Mouse (Mus musculus) intestine, embryonic 16.5 days (tissue): ENCODE measurements at regions not wholly inside any gene's neighbourhood (a gene's known extent, or its start where the extent isn't known, plus 50 kb on each side); places are given as distances from the start of the nearest gene placed in this dataset.

ENCODE experiments used
- ATAC-seq: fragments of 200-750 bp; cut with Nextera tagmentation; 2 replicates; pipeline ENCODE4 v1.8.0; 2017; ENCODE audit warnings: moderate TSS enrichment, moderate library complexity
- H3K27ac ChIP-seq: fragments of 300-500 bp; sonication (generic); 2 replicates; pipeline ENCODE4 v1.5.1; 2014; ENCODE audit warnings: mild to moderate bottlenecking, low read length
- H3K27me3 ChIP-seq: fragments of 300-500 bp; sonication (generic); replicated peaks from 2 replicates; pipeline ENCODE4 v1.6.1; 2014; ENCODE audit warnings: low read length, control low read depth, mixed read lengths; ENCODE audit not compliant: control insufficient read depth, insufficient read depth
- H3K36me3 ChIP-seq: fragments of 300-500 bp; sonication (generic); 2 replicates; pipeline ENCODE4 v1.6.1; 2014; ENCODE audit warnings: low read length, control low read depth; ENCODE audit not compliant: control insufficient read depth, insufficient read depth
- H3K4me1 ChIP-seq: fragments of 300-500 bp; sonication (generic); 2 replicates; pipeline ENCODE4 v1.6.1; 2014; ENCODE audit warnings: low read length, control low read depth, mixed read lengths; ENCODE audit not compliant: control insufficient read depth, insufficient read depth
- H3K4me2 ChIP-seq: fragments of 300-500 bp; sonication (generic); 2 replicates; pipeline ENCODE4 v1.6.1; 2014; ENCODE audit warnings: low read depth, low read length, control low read depth
- H3K4me3 ChIP-seq: fragments of 300-500 bp; sonication (generic); 2 replicates; pipeline ENCODE4 v1.5.1; 2014; ENCODE audit warnings: mild to moderate bottlenecking, low read length
- H3K9ac ChIP-seq: fragments of 300-500 bp; sonication (generic); 2 replicates; pipeline ENCODE4 v1.6.1; 2014; ENCODE audit warnings: low read depth, low read length
- H3K9me3 ChIP-seq: fragments of 300-500 bp; sonication (generic); 2 replicates; pipeline ENCODE4 v1.6.1; 2016; ENCODE audit warnings: low read length, control low read depth; ENCODE audit not compliant: control insufficient read depth
- WGBS: fragments of 180-500 bp; shearing (Covaris S2); extraction: QIAGEN DNeasy Blood & Tissue Kit; methylation state at CpG from one replicate; pipeline ENCODE4 v1.1.7; 2014; 5-methylcytosine and 5-hydroxymethylcytosine counted together

DNA sequence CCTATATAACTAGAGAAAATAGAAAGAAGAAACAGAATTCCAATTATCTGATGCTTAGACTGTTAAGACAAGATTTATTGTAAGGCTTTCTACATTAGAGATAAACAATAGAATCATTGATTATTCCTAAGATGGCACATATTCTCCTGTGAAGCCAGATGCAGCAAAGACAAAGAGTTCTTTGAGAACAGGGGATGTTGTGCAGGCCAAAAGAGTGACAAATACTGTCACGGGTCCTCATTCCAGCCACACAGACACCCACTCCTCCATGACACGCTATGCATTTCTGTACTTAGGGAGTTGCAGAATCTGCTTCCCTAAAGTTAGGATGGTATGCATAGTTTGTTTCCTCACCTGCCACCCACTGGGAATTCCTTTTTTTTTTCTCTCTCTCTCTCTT, 245.2 kb downstream of the Sv2b start:
- Histone ChIP-seq H3K4me2 (no peak overlapping the region), H3K9ac (no peak overlapping the region), H3K27me3 (no peaks in the 10 kb centered on the region), H3K27ac (no peak overlapping the region), H3K36me3 (no peaks in the 10 kb centered on the region), H3K9me3 (no peaks in the 10 kb centered on the region), H3K4me3 (no peak overlapping the region), H3K4me1 (no peaks in the 10 kb centered on the region)
- WGBS, result 68% methylated on average over 2 of the region's 2 CpGs
- no peak for ATAC-seq

DNA sequence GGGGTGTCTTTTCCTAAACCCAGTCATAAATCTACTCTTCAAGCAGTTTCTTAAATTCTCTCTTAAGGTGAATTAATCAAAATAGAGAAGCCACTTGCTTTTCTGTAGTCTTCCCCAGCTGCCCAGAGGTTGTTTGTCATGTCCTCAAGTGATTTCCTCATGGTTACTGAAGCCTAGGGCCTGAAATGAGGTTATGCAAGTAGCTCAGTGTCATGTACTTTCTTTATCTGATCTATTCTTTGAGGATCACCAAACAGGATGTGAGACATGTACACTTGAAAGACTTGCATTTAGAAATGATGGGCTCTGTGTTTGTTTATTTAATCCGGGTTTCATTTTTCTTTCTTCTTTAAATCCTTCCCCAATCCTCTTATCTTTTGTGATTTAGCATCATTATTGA, 258.8 kb downstream of the Sv2b start:
- Histone ChIP-seq H3K36me3 (no peaks in the 10 kb centered on the region), H3K4me3 (no peak overlapping the region), H3K4me1 (no peaks in the 10 kb centered on the region), H3K27ac (no peak overlapping the region), H3K27me3 (no peaks in the 10 kb centered on the region), H3K9ac (no peak overlapping the region), H3K4me2 (no peak overlapping the region), H3K9me3 (no peaks in the 10 kb centered on the region)
- ATAC-seq, result no peak
- WGBS, result 65% methylated on average over 1 of the region's 1 CpGs

DNA sequence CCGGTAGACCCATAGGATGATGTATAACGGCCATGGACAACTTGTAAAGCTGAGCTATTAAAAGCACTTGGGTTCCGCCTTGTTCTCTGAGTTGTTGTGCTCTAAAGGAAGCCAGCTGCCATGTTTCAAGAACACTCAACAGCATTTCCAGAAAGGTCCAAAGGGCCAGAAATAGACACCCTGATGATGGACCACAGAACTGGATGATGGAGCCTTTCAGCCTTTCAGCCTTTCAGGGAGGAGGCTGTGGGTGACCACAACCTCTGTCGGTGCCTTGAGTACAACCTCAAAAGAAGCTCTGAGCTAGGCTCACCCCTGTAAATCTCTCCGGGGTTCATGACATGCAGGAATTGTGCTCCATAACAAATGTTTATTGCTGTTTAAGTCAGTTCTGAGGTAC, 259.3 kb downstream of the Sv2b start:
- no peak for ATAC-seq
- 65% methylated on average over 5 of the region's 5 CpGs for WGBS
- no peak overlapping the region for H3K4me3 ChIP-seq

DNA sequence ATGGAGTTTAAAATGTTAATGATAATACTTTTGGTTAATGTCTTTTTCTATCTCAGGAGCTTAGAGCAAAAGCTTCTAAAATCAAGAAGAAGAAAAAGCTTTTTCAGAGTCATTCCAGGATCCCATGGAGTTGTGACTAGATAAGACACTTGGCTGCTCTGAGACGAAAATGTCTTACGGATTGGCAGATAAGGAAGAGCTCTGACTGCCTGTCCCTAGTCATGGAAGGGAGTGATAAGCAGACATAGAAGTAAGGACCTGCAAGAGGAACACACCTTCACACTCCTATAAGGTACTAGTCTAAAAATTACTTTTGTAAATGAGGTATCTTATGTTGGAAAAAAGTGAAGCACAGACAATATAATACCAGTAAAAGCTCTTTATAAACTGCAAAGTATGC, 260.2 kb downstream of the Sv2b start:
- Histone ChIP-seq H3K9ac (no peak overlapping the region), H3K4me2 (no peak overlapping the region), H3K27me3 (no peaks in the 10 kb centered on the region), H3K36me3 (no peaks in the 10 kb centered on the region), H3K27ac (no peak overlapping the region), H3K9me3 (no peaks in the 10 kb centered on the region), H3K4me1 (no peaks in the 10 kb centered on the region), H3K4me3 (no peak overlapping the region)
- ATAC-seq, result no peak
- 79% methylated on average over 2 of the region's 2 CpGs for WGBS

More for the DNA sequence above, 259.3 kb downstream of the Sv2b start:
- H3K4me1 ChIP-seq, result no peaks in the 10 kb centered on the region
- H3K9me3 ChIP-seq, result no peaks in the 10 kb centered on the region
- no peaks in the 10 kb centered on the region for H3K27me3 ChIP-seq
- H3K4me2 ChIP-seq, result no peak overlapping the region
- no peak overlapping the region for H3K9ac ChIP-seq
- H3K36me3 ChIP-seq, result no peaks in the 10 kb centered on the region
- no peak overlapping the region for H3K27ac ChIP-seq

DNA sequence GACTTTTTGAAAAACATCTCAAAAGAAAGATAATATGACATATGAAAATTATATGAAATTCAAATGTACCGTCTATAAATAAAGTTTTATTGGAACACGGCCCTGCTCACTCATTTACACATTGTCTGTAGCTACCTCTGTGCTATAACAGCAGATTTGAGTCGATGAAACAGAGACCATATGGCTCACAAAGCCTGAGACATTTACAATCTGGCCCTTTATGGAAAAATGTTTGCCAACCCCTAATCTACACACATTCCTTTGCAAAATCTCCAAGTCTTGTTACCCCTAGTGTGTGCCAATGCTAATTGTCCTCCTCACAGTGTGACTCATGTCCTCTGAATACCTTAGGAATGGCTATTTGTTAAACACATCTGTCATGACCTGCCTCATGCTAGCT, 261.2 kb downstream of the Sv2b start:
- no peak overlapping the region for H3K9ac ChIP-seq
- 82% methylated on average over 3 of the region's 3 CpGs for WGBS
- no peak overlapping the region for H3K27ac ChIP-seq
- no peak overlapping the region for H3K4me3 ChIP-seq
- H3K36me3 ChIP-seq, result no peaks in the 10 kb centered on the region
- ATAC-seq, result no peak
- no peaks in the 10 kb centered on the region for H3K4me1 ChIP-seq
- no peaks in the 10 kb centered on the region for H3K27me3 ChIP-seq
- H3K9me3 ChIP-seq, result no peaks in the 10 kb centered on the region
- H3K4me2 ChIP-seq, result no peak overlapping the region

DNA sequence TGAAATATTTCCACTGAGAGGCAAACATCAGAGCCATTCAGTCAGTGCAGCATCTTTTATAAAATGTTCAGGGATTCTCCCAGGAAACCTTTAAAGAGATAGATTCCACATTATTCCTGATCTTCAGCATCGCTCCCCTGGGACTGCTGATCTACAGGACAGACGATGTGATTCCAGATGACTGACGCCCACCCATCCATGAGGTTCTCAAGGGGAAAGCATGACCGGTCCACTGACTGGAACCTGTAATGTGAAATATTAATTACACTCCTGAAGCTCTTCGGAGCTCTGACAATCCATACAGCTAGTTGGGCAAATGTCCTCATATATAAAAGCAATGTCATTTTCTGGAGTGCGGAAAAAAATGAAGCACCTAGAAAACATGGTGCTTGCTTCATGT, 268.2 kb downstream of the Sv2b start:
- H3K4me3 ChIP-seq, result no peak overlapping the region
- no peaks in the 10 kb centered on the region for H3K27me3 ChIP-seq
- no peaks in the 10 kb centered on the region for H3K36me3 ChIP-seq
- 83% methylated on average over 6 of the region's 6 CpGs for WGBS
- no peak overlapping the region for H3K9ac ChIP-seq
- no peak overlapping the region for H3K4me2 ChIP-seq
- no peak for ATAC-seq
- H3K27ac ChIP-seq, result no peak overlapping the region
- no peaks in the 10 kb centered on the region for H3K9me3 ChIP-seq
- H3K4me1 ChIP-seq, result no peaks in the 10 kb centered on the region

DNA sequence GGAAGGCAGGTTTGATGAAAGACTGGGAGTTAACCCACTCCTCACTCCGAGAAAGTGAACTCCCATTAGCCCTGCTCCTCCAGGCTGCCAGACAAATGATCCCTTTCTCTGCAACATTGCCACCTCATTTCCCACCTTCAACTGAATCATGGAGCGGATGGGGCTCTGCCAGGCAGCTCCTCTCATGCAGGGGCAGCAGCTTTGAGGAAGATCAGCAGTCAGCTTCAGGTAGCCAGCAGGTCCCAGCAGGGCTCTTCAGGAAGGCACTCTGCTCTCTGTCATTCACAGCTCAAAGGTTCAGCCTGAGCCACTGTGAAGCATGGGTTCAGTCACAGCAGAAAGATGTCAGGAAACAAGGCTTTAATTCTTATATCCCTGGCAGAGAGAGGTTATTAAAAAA, 282.9 kb downstream of the Sv2b start:
- no peak for ATAC-seq
- H3K27ac ChIP-seq, result no peak overlapping the region
- WGBS, result 28% methylated on average over 2 of the region's 2 CpGs
- no peak overlapping the region for H3K4me2 ChIP-seq
- no peak overlapping the region for H3K9ac ChIP-seq
- H3K27me3 ChIP-seq, result no peaks in the 10 kb centered on the region
- H3K9me3 ChIP-seq, result no peaks in the 10 kb centered on the region
- H3K36me3 ChIP-seq, result no peaks in the 10 kb centered on the region
- no peak overlapping the region for H3K4me3 ChIP-seq
- no peaks in the 10 kb centered on the region for H3K4me1 ChIP-seq

DNA sequence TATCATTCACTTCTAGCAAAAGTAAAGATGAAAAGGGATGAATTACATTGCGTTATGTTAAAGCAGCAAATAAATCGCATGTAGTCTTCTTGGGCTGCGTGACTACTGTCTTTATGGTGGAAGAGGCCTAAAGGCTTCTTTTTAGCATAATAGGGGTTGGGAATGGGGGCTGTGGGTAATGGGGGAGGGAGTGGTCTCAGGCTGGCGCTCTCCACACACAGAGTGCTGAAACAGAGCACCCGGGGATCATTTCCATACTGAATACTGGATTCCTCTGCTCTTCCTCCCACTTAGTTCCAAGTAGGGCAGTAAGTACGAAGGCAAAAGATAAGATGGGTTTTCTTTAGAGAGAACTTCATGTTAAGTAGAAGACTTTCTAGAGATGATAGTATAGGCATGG, 287.1 kb downstream of the Sv2b start:
- no peak overlapping the region for H3K9ac ChIP-seq
- no peaks in the 10 kb centered on the region for H3K36me3 ChIP-seq
- ATAC-seq, result no peak
- H3K4me2 ChIP-seq, result no peak overlapping the region
- WGBS, result 44% methylated on average over 6 of the region's 6 CpGs
- no peaks in the 10 kb centered on the region for H3K4me1 ChIP-seq
- no peak overlapping the region for H3K4me3 ChIP-seq
- H3K27ac ChIP-seq, result no peak overlapping the region
- no peaks in the 10 kb centered on the region for H3K9me3 ChIP-seq
- no peaks in the 10 kb centered on the region for H3K27me3 ChIP-seq

DNA sequence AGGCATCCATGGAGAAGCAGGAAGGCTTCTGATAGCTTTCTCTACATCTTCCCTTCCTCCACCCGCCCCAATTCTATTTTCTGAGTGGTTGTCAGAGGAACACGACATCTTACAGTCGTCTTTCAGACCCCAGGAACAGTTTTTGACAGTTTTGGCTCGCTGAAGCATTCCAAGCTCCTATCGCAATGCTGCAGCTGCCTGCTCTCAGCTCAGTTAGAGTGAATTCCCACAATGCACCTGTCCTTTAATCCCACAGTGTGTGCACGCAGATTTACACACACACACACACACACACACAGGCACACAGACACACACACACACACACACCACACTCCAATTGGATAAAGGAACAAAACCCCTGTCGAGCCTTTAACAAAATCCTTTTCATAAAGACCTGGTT, 290.4 kb downstream of the Sv2b start:
- 56% methylated on average over 7 of the region's 7 CpGs for WGBS
- H3K4me3 ChIP-seq, result no peak overlapping the region
- no peaks in the 10 kb centered on the region for H3K4me1 ChIP-seq
- no peaks in the 10 kb centered on the region for H3K27me3 ChIP-seq
- no peak overlapping the region for H3K9ac ChIP-seq
- no peak for ATAC-seq
- H3K36me3 ChIP-seq, result no peaks in the 10 kb centered on the region
- no peak overlapping the region for H3K4me2 ChIP-seq
- H3K27ac ChIP-seq, result no peak overlapping the region
- no peaks in the 10 kb centered on the region for H3K9me3 ChIP-seq

DNA sequence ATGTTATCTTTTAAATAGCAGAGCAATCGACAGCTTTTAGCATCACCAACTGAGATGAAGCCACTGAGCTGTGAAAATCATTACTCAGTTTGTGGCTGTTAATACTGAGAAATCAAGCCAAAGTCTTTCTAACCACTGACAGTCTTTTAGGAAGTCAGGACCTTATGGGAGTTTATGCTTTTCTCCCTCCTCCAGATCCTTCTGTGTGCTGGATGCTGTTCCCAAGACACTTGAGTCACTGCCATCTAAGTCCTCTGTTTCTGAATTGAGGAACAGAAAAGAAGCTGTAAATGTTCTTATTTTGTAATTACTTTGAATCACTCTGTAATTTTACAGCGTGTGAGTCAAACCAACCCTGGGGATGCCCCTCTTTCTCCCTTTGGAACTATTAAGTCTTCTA, 300.6 kb downstream of the Sv2b start:
- Histone ChIP-seq H3K27ac (no peak overlapping the region), H3K27me3 (no peaks in the 10 kb centered on the region), H3K9ac (no peak overlapping the region), H3K4me3 (no peak overlapping the region), H3K4me1 (no peaks in the 10 kb centered on the region), H3K4me2 (no peak overlapping the region), H3K9me3 (no peaks in the 10 kb centered on the region), H3K36me3 (no peaks in the 10 kb centered on the region)
- 84% methylated on average over 2 of the region's 2 CpGs for WGBS
- no peak for ATAC-seq
